Mouse (Mus musculus) embryonic fibroblast, embryonic 13.5 days (primary cell): ENCODE results near the gene Slc2a8. TPM values are rescaled to one million over a fixed set of nuclear protein-coding genes. Genes with fewer than 3 reads are reported as not detected.

Experiments
- H3K27ac ChIP-seq: 2 replicates; pipeline ENCODE4 v1.5.1; 2012; ENCODE audit warnings: low read length, control low read depth, inconsistent platforms; ENCODE audit not compliant: insufficient read depth
- H3K4me1 ChIP-seq: 2 replicates; pipeline ENCODE4 v1.6.1; 2011; ENCODE audit warnings: low read length; ENCODE audit not compliant: control insufficient read depth, insufficient read depth
- H3K4me3 ChIP-seq: 2 replicates; pipeline ENCODE4 v1.5.1; 2011; ENCODE audit warnings: mild to moderate bottlenecking, control low read depth, low read length; ENCODE audit not compliant: insufficient read depth
- CTCF ChIP-seq: IDR thresholded peaks from 2 replicates; pipeline ENCODE4 v1.5.1; 2011; ENCODE audit warnings: mild to moderate bottlenecking, control low read depth, low read length, moderate library complexity, borderline replicate concordance; ENCODE audit not compliant: insufficient read depth
- POLR2A ChIP-seq: IDR thresholded peaks from 2 replicates; pipeline ENCODE4 v1.6.1; 2011; ENCODE audit warnings: low read depth, mild to moderate bottlenecking, control low read depth, low read length, moderate library complexity
- polyA plus RNA-seq: library from polyadenylated mRNA; stranded (reverse); fragments of >200 nt; gene quantifications from 2 replicates; pipeline ENCODE4 v1.2.4, GENCODE M21; 2011; ENCODE audit warnings: low read depth; ENCODE audit not compliant: missing spikeins, insufficient read length

The Slc2a8 gene
- polyA plus RNA-seq, 1 experiment: 5.9 TPM

DNA sequence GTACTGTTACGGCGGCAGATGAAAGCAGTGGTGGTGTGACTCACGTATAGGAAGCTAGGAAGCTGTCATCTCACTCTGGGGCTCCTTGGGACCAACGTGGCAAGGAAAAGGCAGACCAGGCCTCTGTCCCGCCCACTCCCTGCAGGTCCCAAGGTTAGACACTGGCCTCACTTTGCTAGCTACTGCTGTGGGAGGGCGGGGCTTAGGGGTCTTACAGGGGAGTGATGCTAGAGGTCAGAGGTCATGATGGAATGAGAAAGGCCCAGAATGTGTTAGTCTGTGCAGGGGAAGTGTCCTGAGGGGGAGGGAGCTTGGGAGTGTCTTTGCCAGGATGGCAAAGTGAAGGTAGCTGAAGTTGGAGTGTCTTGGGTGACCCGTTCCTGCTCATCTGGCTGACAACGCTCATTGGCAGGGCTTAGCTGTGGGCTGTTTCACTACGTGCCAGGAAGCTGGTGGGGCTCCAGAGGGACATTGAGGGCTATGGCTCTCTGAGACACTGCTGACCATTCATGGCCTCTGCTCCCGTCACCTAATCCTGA lies 57.5 kb downstream of the Slc2a8 start:
- no peak for TF ChIP-seq POLR2A
- TF ChIP-seq CTCF: no peak
- Histone ChIP-seq H3K4me3 (no peak overlapping the region), H3K27ac (no peak overlapping the region; the same call in 1 of the 2 replicates), H3K4me1 (no peaks in the 10 kb centered on the region; the same call in 1 of the 2 replicates)

DNA sequence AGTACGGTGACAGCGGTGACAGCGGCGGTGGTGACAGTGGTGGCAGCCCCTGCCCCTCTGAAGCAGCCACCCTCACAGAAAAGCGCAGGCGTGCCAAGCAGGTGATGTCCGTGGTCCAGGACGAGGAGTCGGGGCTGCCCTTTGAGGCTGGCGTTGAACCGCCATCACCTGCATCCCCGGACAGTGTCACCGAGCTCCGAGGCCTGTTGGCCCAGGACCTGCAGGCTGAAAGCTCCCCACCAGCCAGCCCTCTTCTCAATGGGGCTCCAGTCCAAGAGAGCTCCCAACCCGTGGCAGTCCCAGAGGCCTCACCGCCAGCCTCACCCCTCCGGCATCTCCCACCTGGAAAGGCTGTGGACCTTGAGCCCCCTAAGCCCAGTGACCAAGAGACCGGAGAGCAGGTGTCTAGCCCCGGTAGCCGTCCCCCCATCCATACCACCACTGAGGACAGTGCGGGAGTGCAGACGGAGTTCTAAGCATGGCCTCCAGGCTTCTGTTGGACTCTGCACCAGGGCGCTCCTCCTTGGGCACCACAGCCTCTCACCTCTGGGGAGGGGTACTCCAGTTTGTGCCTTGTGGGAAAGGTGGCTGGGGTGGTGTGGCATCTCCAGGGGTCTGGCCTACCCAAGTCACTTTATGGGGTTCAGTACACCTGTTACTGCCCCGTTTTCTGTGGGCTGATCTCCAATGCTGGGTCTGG lies 58.2 kb downstream of the Slc2a8 start:
- no peak overlapping the region for H3K4me3 ChIP-seq
- no peak for TF ChIP-seq POLR2A
- TF ChIP-seq CTCF: no peak
- H3K4me1 ChIP-seq: no peaks in the 10 kb centered on the region; the same call in 1 of the 2 replicates
- H3K27ac ChIP-seq: no peak overlapping the region

Other genes with a start within 250 kb of the Slc2a8 start
- not detected in 2 replicates for gene 6330409D20Rik, start 241.1 kb downstream of the Slc2a8 start, polyA plus RNA-seq
- 26.1 and 36.6 TPM in 2 replicates for gene Tor2a, start 224.8 kb downstream of the Slc2a8 start, polyA plus RNA-seq
- gene Ttc16, start 206.4 kb downstream of the Slc2a8 start, polyA plus RNA-seq: 0.40 and 0.67 TPM in 2 replicates
- gene Ptrh1, start 206.3 kb downstream of the Slc2a8 start, polyA plus RNA-seq: 28.9 and 44.3 TPM in 2 replicates
- gene Cfap157, start 197.7 kb downstream of the Slc2a8 start, polyA plus RNA-seq: not detected in 2 replicates
- 33.3 and 41.4 TPM in 2 replicates for gene Stxbp1, start 134.8 kb downstream of the Slc2a8 start, polyA plus RNA-seq
- gene Fam129b, start 106.0 kb downstream of the Slc2a8 start, polyA plus RNA-seq: 142 and 223 TPM in 2 replicates
- 64.0 and 65.9 TPM in 2 replicates for gene Rpl12, start 20.5 kb downstream of the Slc2a8 start, polyA plus RNA-seq
- gene Lrsam1, start 20.5 kb downstream of the Slc2a8 start, polyA plus RNA-seq: 15.3 and 18.5 TPM in 2 replicates
- 11.9 and 16.6 TPM in 2 replicates for gene Garnl3, start 149.6 kb upstream of the Slc2a8 start, polyA plus RNA-seq
- 116 and 161 TPM in 2 replicates for gene Angptl2, start 234.0 kb upstream of the Slc2a8 start, polyA plus RNA-seq